Mouse (Mus musculus) heart, postnatal 14 days (tissue): ENCODE results near the gene Tex10. TPM values are rescaled to one million over a fixed set of nuclear protein-coding genes. Genes with fewer than 3 reads are reported as not detected.
"Not testable (repeated sequence)": the region's sequence is repeated elsewhere in the genome, so short reads cannot be mapped to it uniquely, and the experiment has no call there.

Experiments
- DNase-seq, 2 experiments: peaks; one replicate each; pipeline ENCODE4 v3.0.0; 2021 to 2022
- intact Hi-C: fragments of 180-260 bp; cut with DNase I; formaldehyde crosslinking; loops from one replicate; pipeline ENCODE4 v1.15.1; 2025
- total RNA-seq, 2 experiments: library from RNA; stranded (reverse); gene quantifications; 2 replicates each; pipeline ENCODE4 v1.2.3; 2021

Tex10 gene
- total RNA-seq, 2 experiments from 2014 or later, result 10.8 to 11.6 TPM

DNA sequence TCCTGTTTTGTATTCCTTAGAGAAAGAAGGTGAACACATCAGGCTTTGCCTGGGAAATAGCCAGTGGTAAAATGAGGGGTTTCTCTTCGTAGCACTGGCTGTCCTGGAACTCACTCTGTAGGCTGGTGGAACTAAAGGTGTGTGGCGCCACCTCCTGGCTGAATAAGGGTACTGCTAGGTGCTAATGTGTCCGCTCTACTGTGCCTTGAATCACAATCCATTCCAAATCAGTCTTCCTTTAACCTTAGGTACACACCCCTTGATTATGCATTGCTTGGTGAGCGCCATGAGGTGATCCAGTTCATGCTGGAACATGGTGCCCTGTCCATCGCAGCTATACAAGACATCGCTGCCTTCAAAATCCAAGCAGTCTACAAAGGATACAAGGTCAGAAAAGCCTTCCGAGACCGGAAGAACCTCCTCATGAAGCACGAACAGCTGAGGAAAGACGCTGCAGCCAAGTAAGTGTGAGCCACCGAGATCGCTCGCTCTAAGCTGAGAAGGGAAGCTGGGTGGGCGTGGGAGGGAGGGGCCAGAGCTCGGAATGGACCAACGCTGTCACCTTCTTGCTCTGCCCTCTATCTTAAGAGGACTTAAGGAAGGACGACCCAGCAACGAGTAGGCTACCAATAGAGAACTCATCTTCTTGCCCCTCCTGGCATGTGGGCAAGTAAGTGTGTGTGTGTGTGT, 65.8 kb downstream of the Tex10 start:
- peak; percentile 64 to 71 for DNase-seq
- intact Hi-C loops, result loop anchor here (1.0 kb wide), 1 partner anchor 182 kb away; no protein-coding TSS in a partner anchor

DNA sequence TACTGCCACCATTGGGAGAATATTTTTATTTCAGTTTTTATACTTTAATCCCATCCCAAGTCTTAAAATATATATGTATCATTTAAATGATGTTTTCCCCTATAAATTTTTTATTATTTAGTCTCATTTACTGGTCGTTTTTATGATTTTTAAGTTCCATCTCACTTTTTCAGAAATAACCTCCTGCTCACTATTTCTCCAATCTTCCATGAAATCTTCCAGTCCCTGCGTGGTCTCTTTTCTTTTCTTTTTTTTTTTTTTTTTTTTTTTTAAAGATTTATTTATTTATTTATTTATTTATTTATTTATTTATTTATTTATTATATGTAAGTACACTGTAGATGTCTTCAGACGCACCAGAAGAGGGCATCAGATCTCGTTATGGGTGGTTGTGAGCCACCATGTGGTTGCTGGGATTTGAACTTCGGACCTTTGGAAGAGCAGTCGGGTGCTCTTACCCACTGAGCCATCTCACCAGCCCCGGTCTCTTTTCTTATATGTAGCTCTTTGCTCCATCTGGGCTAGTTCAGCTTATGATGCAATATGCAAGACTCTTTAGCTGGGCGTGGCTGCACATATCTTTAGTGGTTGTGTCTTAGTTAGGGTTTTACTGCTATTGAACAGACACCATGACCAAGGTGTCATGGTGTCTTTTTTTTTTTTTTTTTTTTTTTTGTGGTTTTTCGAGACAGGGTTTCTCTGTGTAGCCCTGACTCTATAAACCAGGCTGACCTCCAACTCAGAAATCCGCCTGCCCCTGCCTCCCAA, 67.4 kb downstream of the Tex10 start:
- intact Hi-C loops, result not testable (repeated sequence)

DNA sequence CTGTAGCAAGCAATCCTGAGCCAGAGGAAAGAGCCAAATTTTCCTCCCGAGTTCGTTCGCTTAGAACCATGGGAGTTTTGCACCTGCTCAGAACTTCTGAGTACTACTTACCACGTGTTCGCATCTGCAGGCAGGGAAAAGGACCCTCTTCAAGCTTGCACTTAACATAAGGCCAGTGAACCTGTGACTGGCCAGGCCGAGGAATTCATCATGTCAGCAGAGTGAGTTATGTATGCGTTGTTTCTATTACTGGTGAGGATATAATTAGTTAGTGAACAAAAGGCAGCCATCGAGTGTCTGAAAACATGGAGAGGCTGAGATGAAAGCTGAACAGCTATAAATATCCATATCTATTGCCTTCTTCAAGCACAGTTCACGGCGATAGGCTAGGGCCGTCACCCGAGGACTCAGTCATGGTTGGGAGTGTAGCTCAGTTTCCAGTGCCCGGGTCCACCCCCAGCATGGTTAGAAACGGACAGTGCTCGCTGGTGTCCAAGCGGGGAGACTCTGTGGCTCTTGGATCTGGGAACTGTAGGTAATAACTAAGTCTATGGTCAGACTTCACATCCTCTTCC, 70.1 kb downstream of the Tex10 start:
- no peak for DNase-seq
- intact Hi-C loops, result no loop called here

More for the DNA sequence above, 67.4 kb downstream of the Tex10 start:
- not testable (repeated sequence) for DNase-seq

GRCm38 (mm10) chr4:48396949-48397348, 76.3 kb downstream of the Tex10 start:
- intact Hi-C loops, result no loop called here
- DNase-seq, result no peak

- intact Hi-C loops, result loop anchor here (5.0 to 10.0 kb wide), 3 partner anchors 328 to 945 kb away; no protein-coding TSS in a partner anchor
- DNase-seq, result no peak
These were observed 90.8 kb downstream of the Tex10 start for GRCm38 (mm10) chr4:48382506-48382905.

DNA sequence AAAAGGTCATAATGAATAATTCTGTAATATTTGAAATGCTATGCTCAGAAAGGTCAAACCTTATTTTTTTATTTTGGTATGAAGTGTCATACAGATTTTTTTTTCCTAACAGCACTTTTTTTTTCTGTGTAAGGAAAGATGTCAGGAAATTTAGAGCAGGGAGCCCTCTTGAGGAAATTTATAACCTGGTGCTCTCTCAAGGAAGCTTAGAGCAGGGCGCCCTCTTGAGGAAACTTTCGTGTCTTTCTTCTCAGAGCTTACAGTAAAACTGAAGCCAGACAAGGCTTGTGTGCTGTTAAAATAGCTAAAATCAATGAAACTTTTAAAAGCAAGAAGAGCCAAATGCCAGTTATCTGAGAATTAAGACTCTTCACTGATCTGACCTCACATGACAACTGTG, 92.3 kb downstream of the Tex10 start:
- intact Hi-C loops, result loop anchor here (1.0 to 10.0 kb wide), 4 partner anchors 156 to 944 kb away; no protein-coding TSS in a partner anchor
- peak; percentile 67 to 82 for DNase-seq

Other genes starting within 250 kb of the Tex10 start
- 10 to 100 TPM; 29.8 to 33.8 TPM for gene Erp44, start 193.9 kb downstream of the Tex10 start, total RNA-seq
- gene Invs, start 193.7 kb downstream of the Tex10 start, total RNA-seq, result 1 to 10 TPM; 3.7 to 4.2 TPM
- gene Msantd3, start 66.5 kb upstream of the Tex10 start, total RNA-seq, result 10 to 100 TPM; 24.1 to 25.8 TPM
- 10 to 100 TPM; 12.5 to 13.1 TPM for gene Tmeff1, start 111.7 kb upstream of the Tex10 start, total RNA-seq
- gene Cavin4, start 190.1 kb upstream of the Tex10 start, total RNA-seq, result 10 to 100 TPM; 72.1 to 85.4 TPM